Mouse (Mus musculus): Measurements from ENCODE around the gene Slc35c2. TPM values are rescaled to one million over a fixed set of nuclear protein-coding genes. Genes with fewer than 3 reads are reported as not detected.

The Slc35c2 gene
- total RNA-seq, 2 experiments from 2014 or later = 20.8 to 23.4 TPM

- DNase-seq (ENCODE audit: low spot score in 2 of 2) = no peak
These were observed 26.5 kb upstream of the Slc35c2 start for GRCm38 (mm10) chr2:165314197-165314596.

- DNase-seq (ENCODE audit: low spot score in 2 of 2) = no peak
These were observed 24.7 kb upstream of the Slc35c2 start for GRCm38 (mm10) chr2:165312381-165312780.

- no peak for DNase-seq (ENCODE audit: low spot score in 2 of 2)
These were observed 23.9 kb upstream of the Slc35c2 start for GRCm38 (mm10) chr2:165311577-165311976.

GRCm38 (mm10) chr2:165310818-165311425 lies 23.3 kb upstream of the Slc35c2 start:
- no peak for DNase-seq (ENCODE audit: low spot score in 2 of 2)

GRCm38 (mm10) chr2:165307801-165308200 lies 20.1 kb upstream of the Slc35c2 start:
- DNase-seq (ENCODE audit: low spot score in 2 of 2) = no peak

- no peak for DNase-seq (ENCODE audit: low spot score in 2 of 2)
These were observed 17.8 kb upstream of the Slc35c2 start for GRCm38 (mm10) chr2:165305438-165305837.

GRCm38 (mm10) chr2:165304819-165305218 lies 17.1 kb upstream of the Slc35c2 start:
- no peak for DNase-seq (ENCODE audit: low spot score in 2 of 2)

GRCm38 (mm10) chr2:165303354-165304012 lies 15.8 kb upstream of the Slc35c2 start:
- no peak for DNase-seq (ENCODE audit: low spot score in 2 of 2)

- DNase-seq (ENCODE audit: low spot score in 2 of 2) = no peak
These were observed 13.7 kb upstream of the Slc35c2 start for GRCm38 (mm10) chr2:165301409-165301808.

GRCm38 (mm10) chr2:165300885-165301284 lies 13.2 kb upstream of the Slc35c2 start:
- no peak for DNase-seq (ENCODE audit: low spot score in 2 of 2)

GRCm38 (mm10) chr2:165300424-165300823 lies 12.8 kb upstream of the Slc35c2 start:
- no peak for DNase-seq (ENCODE audit: low spot score in 2 of 2)

- DNase-seq (ENCODE audit: low spot score in 2 of 2) = no peak
These were observed 9.8 kb upstream of the Slc35c2 start for GRCm38 (mm10) chr2:165297429-165297828.

GRCm38 (mm10) chr2:165296571-165296970 lies 8.9 kb upstream of the Slc35c2 start:
- no peak for DNase-seq (ENCODE audit: low spot score in 2 of 2)

GRCm38 (mm10) chr2:165288315-165289031 lies 804 bp upstream of the Slc35c2 start:
- DNase-seq (ENCODE audit: low spot score in 2 of 2) = peak; percentile 72 to 85

- no peak for DNase-seq (ENCODE audit: low spot score in 2 of 2)
These were observed 1.1 kb downstream of the Slc35c2 start for GRCm38 (mm10) chr2:165286361-165287201.

GRCm38 (mm10) chr2:165285621-165286020 lies 2.0 kb downstream of the Slc35c2 start:
- DNase-seq (ENCODE audit: low spot score in 2 of 2) = no peak

- DNase-seq (ENCODE audit: low spot score in 2 of 2) = no peak
These were observed 2.6 kb downstream of the Slc35c2 start for GRCm38 (mm10) chr2:165285034-165285433.

GRCm38 (mm10) chr2:165284377-165284776 lies 3.3 kb downstream of the Slc35c2 start:
- no peak for DNase-seq (ENCODE audit: low spot score in 2 of 2)

- no peak for DNase-seq (ENCODE audit: low spot score in 2 of 2)
These were observed 4.0 kb downstream of the Slc35c2 start for GRCm38 (mm10) chr2:165283644-165284043.

GRCm38 (mm10) chr2:165281779-165282311 lies 5.8 kb downstream of the Slc35c2 start:
- DNase-seq (ENCODE audit: low spot score in 2 of 2) = no peak

GRCm38 (mm10) chr2:165279351-165279750 lies 8.3 kb downstream of the Slc35c2 start:
- DNase-seq (ENCODE audit: low spot score in 2 of 2) = no peak
